Mouse (Mus musculus): ENCODE data around the gene Yipf2. TPM values are rescaled to one million over a fixed set of nuclear protein-coding genes. Genes with fewer than 3 reads are reported as not detected.

The Yipf2 gene
- total and polyA plus RNA-seq, 3 experiments, result 16.6 to 21.2 (median 17.5) TPM

DNA sequence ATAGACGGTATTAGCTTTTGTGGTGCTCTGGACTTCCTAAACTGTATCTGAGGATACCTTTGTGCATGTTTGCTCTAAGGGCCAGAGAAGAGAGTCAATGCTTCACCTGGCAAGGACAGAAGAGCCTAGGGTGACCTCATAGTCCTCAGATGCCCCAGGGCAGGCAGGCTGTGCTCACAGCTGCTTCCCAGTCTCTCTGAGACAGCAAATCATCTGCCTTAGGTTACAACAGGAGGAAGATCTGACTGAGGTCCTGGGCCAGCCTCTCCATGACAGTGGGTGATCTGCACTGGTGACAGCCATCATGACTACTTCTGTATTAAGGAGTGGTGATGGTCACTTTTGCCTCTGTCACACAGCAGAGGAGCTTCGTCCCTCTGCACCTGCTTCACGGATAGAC lies 33.5 kb downstream of the Yipf2 start:
- Histone ChIP-seq H3K4me3 (replicated peaks in 1 of 3; ENCODE audit: low read depth in 2 of 3, low read length in 2 of 3, poor library complexity in 1 of 3) (no peak overlapping the region), H3K9ac (ENCODE audit: insufficient read depth, low read depth) (no peak overlapping the region), H3K79me2 (replicated peaks; ENCODE audit: control insufficient read depth, extremely low read depth, insufficient read depth, poor library complexity, severe bottlenecking) (peaks cover 24% of the 10 kb centered on the region), H3K4me2 (ENCODE audit: insufficient read depth, low read depth, poor library complexity, severe bottlenecking) (no peak overlapping the region), H3K9me3 (replicated peaks; ENCODE audit: low read length) (no peaks in the 10 kb centered on the region), H3K36me3 (replicated peaks in 1 of 2; ENCODE audit: control insufficient read depth in 1 of 2, insufficient read depth in 1 of 2, low read length in 1 of 2) (peaks cover 23 to 71% of the 10 kb centered on the region in 2 experiments), H3K27me3 (replicated peaks) (no peaks in the 10 kb centered on the region), H3K27ac (ENCODE audit: insufficient read depth, low read depth) (no peak overlapping the region), H3K4me1 (ENCODE audit: control insufficient read depth in 1 of 2, insufficient read depth in 2 of 2) (peaks cover 0 to 9% of the 10 kb centered on the region in 2 experiments; a peak in 2 of 4 replicates)
- TF ChIP-seq MXI1 (IDR thresholded peaks at IDR 0.05; ENCODE audit: low read depth, low read length) (no peak), MAZ (IDR thresholded peaks at IDR 0.05; ENCODE audit: low read depth, low read length) (no peak), ETS1 (conservative IDR thresholded peaks at IDR 0.05; ENCODE audit: low read depth, low read length) (no peak), PAX5 (IDR thresholded peaks at IDR 0.05; ENCODE audit: low read length) (no peak), ELF1 (IDR thresholded peaks at IDR 0.05; ENCODE audit: low read depth, low read length) (no peak), MEF2A (IDR thresholded peaks at IDR 0.05; ENCODE audit: borderline replicate concordance, low read depth, low read length) (no peak), USF2 (conservative IDR thresholded peaks at IDR 0.05; ENCODE audit: low read depth, low read length) (no peak), BHLHE40 (IDR thresholded peaks at IDR 0.05; ENCODE audit: low read depth, low read length) (no peak), SMC3 (IDR thresholded peaks at IDR 0.05; ENCODE audit: low read depth, low read length) (no peak), ZMIZ1 (IDR thresholded peaks at IDR 0.05; ENCODE audit: low read depth, low read length) (no peak), KAT2A (IDR thresholded peaks at IDR 0.05; ENCODE audit: insufficient replicate concordance, low read length) (no peak), CHD1 (IDR thresholded peaks at IDR 0.05; ENCODE audit: low read depth, low read length) (no peak), JUND (conservative IDR thresholded peaks at IDR 0.05; ENCODE audit: low read depth, low read length) (no peak), USF1 (IDR thresholded peaks at IDR 0.05; ENCODE audit: low read depth, low read length) (no peak), TCF12 (IDR thresholded peaks at IDR 0.05; ENCODE audit: low read depth, low read length) (no peak), SIN3A (IDR thresholded peaks at IDR 0.05; ENCODE audit: low read length) (no peak), ZKSCAN1 (IDR thresholded peaks at IDR 0.05; ENCODE audit: borderline replicate concordance, low read depth, low read length) (no peak), NELFE (IDR thresholded peaks at IDR 0.05; ENCODE audit: low read depth, low read length) (no peak), RAD21 (IDR thresholded peaks at IDR 0.05; ENCODE audit: low read depth, low read length) (no peak)
- in situ Hi-C loops (cut with MboI; ENCODE audit: low pct_ligation_motif_present, low pct_unique_long_range_greater_than_20kb, low sequenced_read_pairs), result no loop called here
- dilution Hi-C loops (cut with MboI; ENCODE audit: extremely low pct_ligation_motif_present, extremely low pct_unique_long_range_greater_than_20kb, low sequenced_read_pairs), result no loop called here
- no peak for DNase-seq (ENCODE audit: extremely low read depth)

- Histone ChIP-seq H3K4me3 (replicated peaks in 1 of 3; ENCODE audit: low read depth in 2 of 3, low read length in 2 of 3, poor library complexity in 1 of 3) (no peak overlapping the region), H3K4me1 (ENCODE audit: control insufficient read depth in 1 of 2, insufficient read depth in 2 of 2) (peaks cover 0 to 9% of the 10 kb centered on the region in 2 experiments; a peak in 2 of 4 replicates), H3K36me3 (replicated peaks in 1 of 2; ENCODE audit: control insufficient read depth in 1 of 2, insufficient read depth in 1 of 2, low read length in 1 of 2) (peaks cover 23 to 76% of the 10 kb centered on the region in 2 experiments), H3K79me2 (replicated peaks; ENCODE audit: control insufficient read depth, extremely low read depth, insufficient read depth, poor library complexity, severe bottlenecking) (peaks cover 24% of the 10 kb centered on the region), H3K9me3 (replicated peaks; ENCODE audit: low read length) (no peaks in the 10 kb centered on the region), H3K27me3 (replicated peaks) (no peaks in the 10 kb centered on the region), H3K27ac (ENCODE audit: insufficient read depth, low read depth) (no peak overlapping the region), H3K9ac (ENCODE audit: insufficient read depth, low read depth) (no peak overlapping the region), H3K4me2 (ENCODE audit: insufficient read depth, low read depth, poor library complexity, severe bottlenecking) (no peak overlapping the region)
- dilution Hi-C loops (cut with MboI; ENCODE audit: extremely low pct_ligation_motif_present, extremely low pct_unique_long_range_greater_than_20kb, low sequenced_read_pairs) (no loop called here), in situ Hi-C loops (cut with MboI; ENCODE audit: low pct_ligation_motif_present, low pct_unique_long_range_greater_than_20kb, low sequenced_read_pairs) (no loop called here)
- no peak for DNase-seq (ENCODE audit: extremely low read depth)
- TF ChIP-seq MXI1 (IDR thresholded peaks at IDR 0.05; ENCODE audit: low read depth, low read length) (no peak), RAD21 (IDR thresholded peaks at IDR 0.05; ENCODE audit: low read depth, low read length) (no peak), ELF1 (IDR thresholded peaks at IDR 0.05; ENCODE audit: low read depth, low read length) (no peak)
These were observed 34.3 kb downstream of the Yipf2 start for GRCm38 (mm10) chr9:21558366-21558765.

All from CH12.LX (cell line).